Mouse (Mus musculus): Measurements from ENCODE around the gene Gm15155.

DNA sequence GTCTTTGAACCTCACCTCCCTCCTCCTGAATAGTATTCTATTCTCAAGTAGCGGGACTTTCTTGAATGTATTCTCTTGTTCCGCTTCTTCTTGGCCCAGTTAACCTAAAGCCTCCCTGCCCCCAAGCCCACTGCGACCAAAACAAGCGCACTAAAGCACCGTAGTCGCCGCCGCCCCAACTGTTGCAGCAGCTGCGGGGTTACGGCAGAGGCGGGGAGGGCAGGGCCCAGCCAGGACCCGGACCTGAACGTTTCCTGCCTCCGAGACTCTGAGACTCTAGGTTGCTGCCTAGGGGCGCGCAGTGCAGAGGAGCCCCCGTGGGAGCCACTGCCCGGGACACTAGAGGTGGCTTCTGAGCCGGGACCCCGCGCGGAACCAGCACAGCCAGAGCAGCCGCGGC lies 2.0 kb upstream of the Gm15155 start:
- TF ChIP-seq GATA1 (IDR thresholded peaks at IDR 0.05; ENCODE audit: low read length) (no peak), TAL1 (IDR thresholded peaks at IDR 0.05; ENCODE audit: low read length) (no peak)

Measured in erythroblast, embryonic 14.5 days (primary cell).